Mouse (Mus musculus) c-Kit-positive CD71-positive TER-119-negative erythroid progenitor cells, embryonic 14.5 days (primary cell): ENCODE measurements around the gene Scgb1a1.
"Not testable (repeated sequence)": the region's sequence is repeated elsewhere in the genome, so short reads cannot be mapped to it uniquely, and the experiment has no call there.

Source experiments
- DNase-seq: peaks from one replicate; pipeline ENCODE4 v3.0.0-alpha.2; 2013; ENCODE audit warnings: low read depth

Gene Scgb1a1

GRCm38 (mm10) chr19:9100297-9101061 is 12.7 kb upstream of the Scgb1a1 start:
- DNase-seq = no peak

- DNase-seq = no peak
Measured at GRCm38 (mm10) chr19:9099751-9100150, 12.0 kb upstream of the Scgb1a1 start.

- DNase-seq = no peak
Measured at GRCm38 (mm10) chr19:9097441-9097840, 9.7 kb upstream of the Scgb1a1 start.

GRCm38 (mm10) chr19:9095111-9095510 is 7.4 kb upstream of the Scgb1a1 start:
- no peak for DNase-seq

GRCm38 (mm10) chr19:9090709-9091108 is 3.0 kb upstream of the Scgb1a1 start:
- DNase-seq = no peak

- DNase-seq = no peak
Measured at GRCm38 (mm10) chr19:9090191-9090590, 2.4 kb upstream of the Scgb1a1 start.

- DNase-seq = not testable (repeated sequence)
Measured at GRCm38 (mm10) chr19:9083892-9084291, 3.9 kb downstream of the Scgb1a1 start.

GRCm38 (mm10) chr19:9083010-9083355 is 4.8 kb downstream of the Scgb1a1 start:
- DNase-seq = no peak

- DNase-seq = peak; percentile 68
Measured at GRCm38 (mm10) chr19:9082191-9083009, 5.4 kb downstream of the Scgb1a1 start.

GRCm38 (mm10) chr19:9081311-9082190 is 6.2 kb downstream of the Scgb1a1 start:
- DNase-seq = no peak

GRCm38 (mm10) chr19:9079916-9080315 is 7.8 kb downstream of the Scgb1a1 start:
- DNase-seq = no peak

- DNase-seq = no peak
Measured at GRCm38 (mm10) chr19:9076982-9077660, 10.6 kb downstream of the Scgb1a1 start.

- no peak for DNase-seq
Measured at GRCm38 (mm10) chr19:9076035-9076434, 11.7 kb downstream of the Scgb1a1 start.

- no peak for DNase-seq
Measured at GRCm38 (mm10) chr19:9075558-9075957, 12.2 kb downstream of the Scgb1a1 start.

GRCm38 (mm10) chr19:9074424-9074823 is 13.3 kb downstream of the Scgb1a1 start:
- no peak for DNase-seq

- no peak for DNase-seq
Measured at GRCm38 (mm10) chr19:9073776-9074411, 13.9 kb downstream of the Scgb1a1 start.

GRCm38 (mm10) chr19:9072157-9072530 is 15.6 kb downstream of the Scgb1a1 start:
- no peak for DNase-seq

GRCm38 (mm10) chr19:9071456-9072156 is 16.2 kb downstream of the Scgb1a1 start:
- DNase-seq = no peak

GRCm38 (mm10) chr19:9070316-9070715 is 17.4 kb downstream of the Scgb1a1 start:
- DNase-seq = no peak

GRCm38 (mm10) chr19:9069687-9070307 is 18.0 kb downstream of the Scgb1a1 start:
- DNase-seq = no peak
